Mouse (Mus musculus): Measurements from ENCODE around the gene Atrnl1. TPM values are rescaled to one million over a fixed set of nuclear protein-coding genes. Genes with fewer than 3 reads are reported as not detected.
"Not testable (repeated sequence)": the region's sequence is repeated elsewhere in the genome, so short reads cannot be mapped to it uniquely, and the experiment has no call there.

Gene Atrnl1
- polyA plus RNA-seq, 1 experiment from 2014 or later = 7.0 TPM

- WGBS = 77% methylated on average over 14 of the region's 14 CpGs
- H3K9ac ChIP-seq (replicated peaks) = no peak overlapping the region
Measured at GRCm38 (mm10) chr19:58023216-58023825, 412.5 kb downstream of the Atrnl1 start.

GRCm38 (mm10) chr19:58025053-58025452, 414.2 kb downstream of the Atrnl1 start:
- Histone ChIP-seq H3K9ac (replicated peaks) (no peak overlapping the region), H3K4me2 (no peak overlapping the region), H3K9me3 (replicated peaks) (no peaks in the 10 kb centered on the region; the same call in 1 of the 2 replicates), H3K27me3 (replicated peaks) (no peaks in the 10 kb centered on the region; the same call in 1 of the 2 replicates), H3K27ac (replicated peaks) (no peak overlapping the region), H3K4me3 (replicated peaks) (no peak overlapping the region), H3K4me1 (no peaks in the 10 kb centered on the region), H3K36me3 (no peaks in the 10 kb centered on the region; the same call in 1 of the 2 replicates)
- WGBS = 83% methylated on average over 2 of the region's 2 CpGs
- no peak for ATAC-seq (ENCODE audit: low FRiP score)

More at GRCm38 (mm10) chr19:58023216-58023825, 412.5 kb downstream of the Atrnl1 start:
- Histone ChIP-seq H3K36me3 (no peaks in the 10 kb centered on the region; the same call in 1 of the 2 replicates), H3K4me3 (replicated peaks) (no peak overlapping the region), H3K9me3 (replicated peaks) (no peaks in the 10 kb centered on the region), H3K4me1 (0 out of 2 replicates have a peak, but pooled peaks cover 3% of the 10 kb centered on the region), H3K27ac (replicated peaks) (no peak overlapping the region), H3K27me3 (replicated peaks) (no peaks in the 10 kb centered on the region; the same call in 1 of the 2 replicates), H3K4me2 (no peak overlapping the region)
- no peak for ATAC-seq (ENCODE audit: low FRiP score)

DNA sequence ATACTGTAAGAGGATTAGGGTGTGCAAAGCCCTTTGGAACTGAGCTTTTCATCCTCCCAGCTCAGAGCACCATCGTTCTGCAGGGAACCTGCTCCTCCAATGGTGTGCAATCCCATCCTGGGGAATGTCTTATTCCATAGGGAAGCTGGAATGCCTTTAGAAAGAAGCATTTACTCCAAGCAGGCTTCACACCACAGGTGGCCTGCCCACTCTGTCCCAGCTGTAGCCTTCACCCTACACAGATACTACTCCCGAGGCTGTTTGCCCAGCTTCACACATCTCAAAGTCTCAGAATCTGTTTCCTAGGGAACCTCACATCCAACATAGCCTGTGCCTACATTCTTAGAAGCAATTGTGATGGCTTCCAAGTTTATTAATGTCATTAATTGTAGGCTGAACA, 418.8 kb downstream of the Atrnl1 start:
- Histone ChIP-seq H3K9ac (replicated peaks) (no peak overlapping the region), H3K36me3 (no peaks in the 10 kb centered on the region; the same call in 1 of the 2 replicates), H3K27ac (replicated peaks) (no peak overlapping the region), H3K4me3 (replicated peaks) (no peak overlapping the region), H3K4me2 (no peak overlapping the region), H3K27me3 (replicated peaks) (no peaks in the 10 kb centered on the region), H3K4me1 (no peaks in the 10 kb centered on the region), H3K9me3 (replicated peaks) (no peaks in the 10 kb centered on the region; the same call in 1 of the 2 replicates)
- no peak for ATAC-seq (ENCODE audit: low FRiP score)
- 69% methylated on average over 2 of the region's 2 CpGs for WGBS

DNA sequence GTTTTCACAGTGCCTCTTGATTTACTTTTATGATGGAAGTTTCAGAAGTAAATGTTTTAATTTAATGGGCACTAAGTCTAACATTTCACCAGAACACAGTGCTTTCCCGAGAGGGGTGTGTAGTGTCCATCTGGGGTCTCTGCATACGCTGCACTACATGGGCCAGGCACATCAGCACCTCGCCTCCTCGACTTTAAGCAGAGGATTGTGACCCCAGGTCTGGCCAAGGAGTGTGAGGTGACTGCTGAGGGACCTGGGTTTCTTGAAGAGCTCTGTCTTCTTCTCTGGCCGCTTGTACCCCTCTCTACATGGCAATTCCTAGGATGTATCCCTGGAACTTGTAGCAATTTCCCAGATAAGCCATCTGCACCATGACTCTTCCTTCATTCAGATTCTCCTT, 422.4 kb downstream of the Atrnl1 start:
- 89% methylated on average over 5 of the region's 5 CpGs for WGBS
- no peak for ATAC-seq (ENCODE audit: low FRiP score)
- Histone ChIP-seq H3K9me3 (replicated peaks) (no peaks in the 10 kb centered on the region; the same call in 1 of the 2 replicates), H3K4me1 (no peaks in the 10 kb centered on the region), H3K4me3 (replicated peaks) (no peak overlapping the region), H3K36me3 (no peaks in the 10 kb centered on the region), H3K27ac (replicated peaks) (no peak overlapping the region), H3K9ac (replicated peaks) (no peak overlapping the region), H3K27me3 (replicated peaks) (no peaks in the 10 kb centered on the region), H3K4me2 (no peak overlapping the region)

GRCm38 (mm10) chr19:58036166-58036565, 425.3 kb downstream of the Atrnl1 start:
- H3K36me3 ChIP-seq = no peaks in the 10 kb centered on the region
- H3K9ac ChIP-seq (replicated peaks) = no peak overlapping the region
- H3K27me3 ChIP-seq (replicated peaks) = no peaks in the 10 kb centered on the region
- no peaks in the 10 kb centered on the region for H3K9me3 ChIP-seq (replicated peaks)
- no peak overlapping the region for H3K4me2 ChIP-seq
- WGBS = 79% methylated on average over 3 of the region's 3 CpGs
- H3K4me1 ChIP-seq = no peaks in the 10 kb centered on the region
- H3K4me3 ChIP-seq (replicated peaks) = no peak overlapping the region
- no peak overlapping the region for H3K27ac ChIP-seq (replicated peaks)
- ATAC-seq (ENCODE audit: low FRiP score) = no peak

GRCm38 (mm10) chr19:58043120-58043519, 432.3 kb downstream of the Atrnl1 start:
- WGBS = 88% methylated on average over 8 of the region's 8 CpGs
- H3K4me1 ChIP-seq = peaks cover 4% of the 10 kb centered on the region; the same call in 1 of the 2 replicates
- H3K9me3 ChIP-seq (replicated peaks) = no peaks in the 10 kb centered on the region
- H3K27ac ChIP-seq (replicated peaks) = no peak overlapping the region
- ATAC-seq (ENCODE audit: low FRiP score) = no peak
- H3K27me3 ChIP-seq (replicated peaks) = no peaks in the 10 kb centered on the region
- H3K4me2 ChIP-seq = no peak overlapping the region
- no peak overlapping the region for H3K4me3 ChIP-seq (replicated peaks)
- no peaks in the 10 kb centered on the region for H3K36me3 ChIP-seq
- H3K9ac ChIP-seq (replicated peaks) = no peak overlapping the region

DNA sequence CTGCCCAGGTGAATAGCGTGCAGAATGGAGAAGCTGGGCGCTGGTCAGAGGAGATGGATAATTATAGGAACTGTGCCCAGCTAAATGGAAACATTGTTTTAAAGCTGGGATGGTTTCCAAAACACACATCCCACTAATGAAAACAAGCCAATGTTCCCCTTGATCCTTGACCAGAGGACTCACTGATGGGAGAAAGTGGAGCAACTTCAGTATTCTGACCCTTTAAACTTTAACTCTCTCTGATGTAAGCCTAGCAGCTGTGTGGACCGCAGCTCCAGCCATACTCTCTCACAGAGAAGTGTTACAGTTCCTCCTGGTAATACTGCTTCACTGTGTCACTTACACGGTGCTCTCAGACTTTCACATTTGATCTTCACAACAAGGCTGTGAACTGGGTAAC, 432.7 kb downstream of the Atrnl1 start:
- Histone ChIP-seq H3K4me2 (no peak overlapping the region), H3K9me3 (replicated peaks) (no peaks in the 10 kb centered on the region), H3K36me3 (no peaks in the 10 kb centered on the region), H3K4me3 (replicated peaks) (no peak overlapping the region), H3K9ac (replicated peaks) (no peak overlapping the region), H3K27ac (replicated peaks) (no peak overlapping the region), H3K4me1 (peaks cover 4% of the 10 kb centered on the region; the same call in 1 of the 2 replicates), H3K27me3 (replicated peaks) (no peaks in the 10 kb centered on the region)
- WGBS = 76% methylated on average over 4 of the region's 4 CpGs
- ATAC-seq (ENCODE audit: low FRiP score) = no peak

DNA sequence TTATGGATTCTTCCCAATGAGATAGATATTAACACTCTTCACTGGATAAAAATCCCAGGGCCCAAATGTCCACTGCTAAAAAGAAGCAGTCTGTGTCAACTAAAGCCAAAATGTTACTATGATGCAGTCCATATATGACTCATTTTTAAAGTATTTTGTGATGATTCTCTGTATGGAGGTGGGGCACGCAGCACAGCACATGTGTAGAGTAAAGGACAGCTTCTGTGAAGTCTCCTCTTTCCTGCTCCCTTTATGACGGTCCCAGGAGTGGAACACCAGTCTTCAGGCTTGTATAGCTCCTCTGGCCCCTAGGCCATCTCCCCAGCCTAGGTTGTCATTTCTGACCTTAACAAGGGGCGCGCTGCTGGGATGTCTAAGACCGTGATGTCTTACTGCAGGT, 434.0 kb downstream of the Atrnl1 start:
- ATAC-seq (ENCODE audit: low FRiP score) = no peak
- no peak overlapping the region for H3K4me3 ChIP-seq (replicated peaks)
- 91% methylated on average over 5 of the region's 5 CpGs for WGBS
- peaks cover 4% of the 10 kb centered on the region; the same call in 1 of the 2 replicates for H3K4me1 ChIP-seq
- no peaks in the 10 kb centered on the region for H3K9me3 ChIP-seq (replicated peaks)
- H3K27ac ChIP-seq (replicated peaks) = no peak overlapping the region
- no peak overlapping the region for H3K4me2 ChIP-seq
- no peak overlapping the region for H3K9ac ChIP-seq (replicated peaks)
- no peaks in the 10 kb centered on the region for H3K36me3 ChIP-seq
- no peaks in the 10 kb centered on the region for H3K27me3 ChIP-seq (replicated peaks)

DNA sequence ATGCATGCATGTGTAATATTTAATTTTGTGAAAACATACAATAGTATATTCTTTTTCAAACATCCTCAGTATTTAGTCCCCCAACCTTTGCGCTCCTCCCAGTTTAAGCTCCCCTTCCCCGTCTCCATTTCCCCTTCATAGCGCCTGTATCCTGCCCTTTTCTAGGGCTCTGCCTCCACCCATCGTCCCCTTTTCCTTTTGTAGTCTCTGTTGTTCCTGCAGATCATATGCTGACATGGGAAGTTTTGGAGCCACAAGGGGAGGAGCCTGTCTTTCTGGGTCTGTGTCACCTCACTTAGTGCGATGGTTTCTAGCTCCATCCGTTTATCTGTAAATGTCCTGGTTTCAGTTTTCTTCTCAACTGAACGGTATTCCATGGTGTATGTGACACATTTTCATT, 435.8 kb downstream of the Atrnl1 start:
- 90% methylated on average over 7 of the region's 7 CpGs for WGBS
- Histone ChIP-seq H3K9me3 (replicated peaks) (no peaks in the 10 kb centered on the region), H3K27ac (replicated peaks) (no peak overlapping the region), H3K4me1 (peaks cover 7% of the 10 kb centered on the region; the same call in 1 of the 2 replicates), H3K4me2 (no peak overlapping the region), H3K9ac (replicated peaks) (no peak overlapping the region), H3K36me3 (no peaks in the 10 kb centered on the region), H3K4me3 (replicated peaks) (no peak overlapping the region), H3K27me3 (replicated peaks) (no peaks in the 10 kb centered on the region)
- ATAC-seq (ENCODE audit: low FRiP score) = no peak

- not testable (repeated sequence) for H3K4me2 ChIP-seq; H3K9ac ChIP-seq (replicated peaks); H3K27me3 ChIP-seq (replicated peaks); H3K36me3 ChIP-seq; H3K4me3 ChIP-seq (replicated peaks); ATAC-seq (ENCODE audit: low FRiP score); H3K9me3 ChIP-seq (replicated peaks); H3K27ac ChIP-seq (replicated peaks)
- peaks cover 19% of the 10 kb centered on the region for H3K4me1 ChIP-seq
- 93% methylated on average over 9 of the region's 9 CpGs for WGBS
Measured at GRCm38 (mm10) chr19:58050410-58050809, 439.6 kb downstream of the Atrnl1 start.

GRCm38 (mm10) chr19:58050986-58051385, 440.2 kb downstream of the Atrnl1 start:
- H3K4me2 ChIP-seq = no peak overlapping the region
- no peak for ATAC-seq (ENCODE audit: low FRiP score)
- no peaks in the 10 kb centered on the region for H3K27me3 ChIP-seq (replicated peaks)
- no peaks in the 10 kb centered on the region for H3K9me3 ChIP-seq (replicated peaks)
- no peak overlapping the region for H3K27ac ChIP-seq (replicated peaks)
- H3K9ac ChIP-seq (replicated peaks) = no peak overlapping the region
- WGBS = 89% methylated on average over 8 of the region's 8 CpGs
- no peaks in the 10 kb centered on the region for H3K36me3 ChIP-seq
- H3K4me1 ChIP-seq = peaks cover 18% of the 10 kb centered on the region
- H3K4me3 ChIP-seq (replicated peaks) = no peak overlapping the region

DNA sequence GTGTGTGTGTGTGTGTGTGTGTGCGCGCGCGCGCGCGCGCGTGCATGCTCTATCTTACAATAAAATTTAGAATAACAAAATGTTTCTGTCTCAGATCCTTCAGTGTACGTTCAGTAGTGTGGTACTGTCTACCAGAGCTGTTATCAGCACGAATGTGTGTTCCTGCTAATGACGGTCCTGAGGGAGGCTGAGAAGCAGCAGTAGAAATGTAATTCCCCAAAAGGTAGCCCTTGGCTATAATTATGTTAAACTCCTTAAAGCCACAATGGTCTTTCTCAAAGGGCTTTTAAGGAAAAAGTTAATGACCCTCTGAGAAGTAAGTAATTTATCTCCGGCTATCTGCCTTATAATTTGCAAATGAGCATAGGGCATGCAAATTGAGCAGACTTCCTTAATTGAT, 441.1 kb downstream of the Atrnl1 start:
- ATAC-seq (ENCODE audit: low FRiP score) = no peak
- Histone ChIP-seq H3K4me3 (replicated peaks) (no peak overlapping the region), H3K9me3 (replicated peaks) (no peaks in the 10 kb centered on the region), H3K36me3 (no peaks in the 10 kb centered on the region), H3K4me2 (no peak overlapping the region), H3K4me1 (peaks cover 15% of the 10 kb centered on the region; the same call in 1 of the 2 replicates), H3K9ac (replicated peaks) (no peak overlapping the region), H3K27ac (replicated peaks) (no peak overlapping the region), H3K27me3 (replicated peaks) (no peaks in the 10 kb centered on the region)
- WGBS = 70% methylated on average over 13 of the region's 13 CpGs

Measured in neural tube, embryonic 15.5 days (tissue).